Mouse (Mus musculus) cerebellum, adult 2 months (tissue): ENCODE measurements around the gene Pdzd3. TPM values are rescaled to one million over a fixed set of nuclear protein-coding genes. Genes with fewer than 3 reads are reported as not detected.

Experiments
- DNase-seq, 2 experiments: peaks; one replicate each; pipeline ENCODE4 v3.0.0; 2021
- H3K27ac ChIP-seq: fragments of 200-500 bp; 2 replicates; pipeline ENCODE4 v1.5.1; 2012; ENCODE audit warnings: low read length, control low read depth, inconsistent platforms; ENCODE audit not compliant: insufficient read depth
- H3K27me3 ChIP-seq: fragments of 200-500 bp; 2 replicates; pipeline ENCODE4 v1.6.1; 2012; ENCODE audit warnings: inconsistent platforms, mild to moderate bottlenecking, low read length, moderate library complexity; ENCODE audit not compliant: control insufficient read depth, insufficient read depth
- H3K4me1 ChIP-seq: fragments of 200-500 bp; 2 replicates; pipeline ENCODE4 v1.6.1; 2011; ENCODE audit warnings: low read length; ENCODE audit not compliant: control insufficient read depth, insufficient read depth
- H3K4me3 ChIP-seq: fragments of 200-500 bp; replicated peaks from 2 replicates; pipeline ENCODE3; 2011; ENCODE audit warnings: mild to moderate bottlenecking, low read depth, low read length, control low read depth; ENCODE audit not compliant: insufficient read depth
- CTCF ChIP-seq: fragments of 200-500 bp; IDR thresholded peaks from 2 replicates; pipeline ENCODE4 v1.5.1; 2011; ENCODE audit warnings: low read depth, mild to moderate bottlenecking, control low read depth, low read length, moderate library complexity, borderline replicate concordance; ENCODE audit not compliant: insufficient read depth
- POLR2A ChIP-seq: fragments of 200-500 bp; IDR thresholded peaks from 2 replicates; pipeline ENCODE4 v1.6.1; 2011; ENCODE audit warnings: low read length, control low read depth, borderline replicate concordance; ENCODE audit not compliant: insufficient read depth
- WGBS: fragments of 180-500 bp; shearing (Covaris S2); methylation state at CpG from one replicate; pipeline ENCODE4 v1.1.7; 2018; 5-methylcytosine and 5-hydroxymethylcytosine counted together
- polyA plus RNA-seq: library from polyadenylated mRNA; depleted of rRNA; stranded (reverse); fragments of >200 nt; gene quantifications from 2 replicates; pipeline ENCODE4 v1.2.3, GENCODE M21; 2012

Gene Pdzd3
- polyA plus RNA-seq, 1 experiment = 0.08 TPM

- TF ChIP-seq CTCF (no peak), POLR2A (no peak)
- no peak overlapping the region for H3K27ac ChIP-seq
- 76% methylated on average over 8 of the region's 8 CpGs for WGBS
- H3K4me1 ChIP-seq = 0 out of 2 replicates have a peak, but pooled peaks cover 2% of the 10 kb centered on the region
- no peak overlapping the region for H3K4me3 ChIP-seq
- no peak for DNase-seq
- no peaks in the 10 kb centered on the region for H3K27me3 ChIP-seq
These were observed 15.4 kb upstream of the Pdzd3 start for GRCm38 (mm10) chr9:44266478-44267226.

DNA sequence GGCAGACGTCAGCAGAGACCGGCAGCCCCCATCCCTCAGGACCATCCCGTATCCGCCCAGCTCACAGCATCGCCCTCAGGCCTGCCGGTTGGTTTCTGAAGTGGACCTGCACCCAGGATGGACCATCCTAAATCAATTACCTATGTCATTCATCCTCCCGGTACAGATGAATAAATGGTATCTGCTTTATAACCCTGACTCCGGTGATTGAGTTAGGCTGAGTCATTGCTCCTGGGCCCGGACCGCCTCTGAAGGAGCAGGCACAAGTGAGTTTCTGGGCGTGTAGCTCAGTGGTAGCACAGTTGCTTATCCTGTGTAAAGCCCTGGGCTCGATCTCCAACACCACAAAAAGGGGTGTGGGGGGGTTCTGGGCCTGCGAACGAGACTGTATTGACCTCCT is 10.1 kb upstream of the Pdzd3 start:
- no peak overlapping the region for H3K4me3 ChIP-seq
- no peak for TF ChIP-seq POLR2A
- no peak for TF ChIP-seq CTCF
- no peak overlapping the region for H3K27ac ChIP-seq
- H3K4me1 ChIP-seq = no peaks in the 10 kb centered on the region
- WGBS = 87% methylated on average over 14 of the region's 14 CpGs
- DNase-seq = no peak
- no peaks in the 10 kb centered on the region for H3K27me3 ChIP-seq

- no peak for DNase-seq
- Histone ChIP-seq H3K4me3 (no peak overlapping the region), H3K27me3 (no peaks in the 10 kb centered on the region), H3K27ac (no peak overlapping the region), H3K4me1 (no peaks in the 10 kb centered on the region)
- TF ChIP-seq POLR2A = no peak
- no peak for TF ChIP-seq CTCF
- WGBS = 55% methylated on average over 10 of the region's 10 CpGs
These were observed 7.7 kb upstream of the Pdzd3 start for GRCm38 (mm10) chr9:44259014-44259413.

DNA sequence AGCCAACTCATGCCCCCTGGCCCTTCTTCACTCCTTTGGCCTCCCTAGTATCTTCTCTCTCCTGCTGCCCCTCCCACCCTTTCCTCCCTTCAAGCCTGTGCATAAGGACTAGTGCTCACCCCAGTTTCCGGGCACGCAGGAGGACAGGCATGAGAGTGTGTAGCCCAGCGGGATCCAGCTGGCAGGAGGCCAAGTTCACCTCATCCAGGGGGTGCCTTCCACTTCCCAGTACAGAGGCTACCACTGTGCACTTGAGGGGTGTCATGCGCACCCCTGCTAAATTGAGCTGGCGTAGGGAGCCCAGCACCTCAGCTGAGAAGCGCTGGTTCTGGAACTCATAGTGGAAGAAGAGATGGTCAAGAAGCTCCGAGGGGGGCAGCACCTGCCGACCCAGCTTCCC is 4.9 kb upstream of the Pdzd3 start:
- Histone ChIP-seq H3K4me3 (no peak overlapping the region), H3K27me3 (no peaks in the 10 kb centered on the region), H3K4me1 (no peaks in the 10 kb centered on the region), H3K27ac (no peak overlapping the region)
- no peak for DNase-seq
- TF ChIP-seq POLR2A (no peak), CTCF (no peak)
- 66% methylated on average over 8 of the region's 8 CpGs for WGBS

- TF ChIP-seq CTCF = no peak
- no peak for TF ChIP-seq POLR2A
- Histone ChIP-seq H3K4me1 (no peaks in the 10 kb centered on the region), H3K27me3 (no peaks in the 10 kb centered on the region), H3K4me3 (no peak overlapping the region), H3K27ac (no peak overlapping the region)
- no peak for DNase-seq
- 44% methylated on average over 6 of the region's 6 CpGs for WGBS
These were observed 3.9 kb upstream of the Pdzd3 start for GRCm38 (mm10) chr9:44255136-44255521.

DNA sequence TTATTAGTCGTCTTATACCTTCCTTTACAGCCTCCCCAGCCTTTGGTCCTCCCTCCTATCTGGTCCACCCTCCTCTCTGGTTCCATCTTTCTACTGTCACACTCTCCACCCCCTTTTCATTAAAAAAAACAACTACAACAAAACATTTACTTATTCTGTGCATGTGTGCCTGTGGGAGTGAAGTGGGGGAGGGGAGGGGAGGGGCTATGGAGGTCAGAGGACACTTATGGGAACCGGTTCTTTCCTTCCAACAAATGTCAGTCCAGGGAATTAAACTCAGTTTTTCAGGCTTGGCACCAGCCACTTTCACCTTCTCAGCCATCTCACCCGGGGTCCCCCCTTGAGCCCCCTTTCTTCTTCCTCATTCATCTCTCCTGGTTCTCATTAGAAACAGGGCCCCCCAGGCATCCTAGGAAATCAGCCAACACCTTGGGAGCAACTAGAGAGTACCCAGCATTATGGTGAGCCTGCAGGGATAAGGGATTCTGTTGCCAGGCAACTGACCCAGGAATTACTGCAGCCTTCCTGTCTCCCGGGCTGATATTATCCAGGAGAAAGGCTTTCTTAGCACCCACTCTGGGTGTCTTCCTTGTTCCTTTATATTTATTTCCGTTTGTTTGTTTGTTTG is 3.4 kb upstream of the Pdzd3 start:
- no peak for DNase-seq
- H3K4me3 ChIP-seq = no peak overlapping the region
- no peak overlapping the region for H3K27ac ChIP-seq
- 31% methylated on average over 5 of the region's 5 CpGs for WGBS
- H3K27me3 ChIP-seq = no peaks in the 10 kb centered on the region
- TF ChIP-seq CTCF (no peak), POLR2A (no peak)
- no peaks in the 10 kb centered on the region for H3K4me1 ChIP-seq

DNA sequence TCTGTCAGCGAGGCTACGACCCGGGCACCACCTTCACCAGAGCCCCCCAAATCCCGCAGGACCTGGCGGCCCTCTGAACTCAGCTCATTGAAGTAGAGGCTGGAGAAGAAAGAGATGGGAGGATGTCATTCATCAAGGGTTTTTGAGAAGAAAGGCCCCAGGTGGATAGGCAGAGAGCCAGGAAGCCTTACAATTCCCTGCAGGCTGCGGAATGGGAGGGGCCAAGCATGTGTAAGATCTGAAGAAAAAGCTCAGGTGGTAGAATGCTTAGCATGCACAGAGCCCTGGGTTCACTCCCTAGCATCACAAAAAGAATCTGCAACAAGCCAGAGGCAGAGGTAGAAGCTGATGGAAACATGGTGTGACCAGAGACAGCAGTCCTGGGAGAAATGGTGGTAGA is 2.2 kb upstream of the Pdzd3 start:
- no peak for DNase-seq
- Histone ChIP-seq H3K27ac (no peak overlapping the region), H3K27me3 (no peaks in the 10 kb centered on the region), H3K4me1 (no peaks in the 10 kb centered on the region), H3K4me3 (no peak overlapping the region)
- TF ChIP-seq POLR2A = no peak
- no peak for TF ChIP-seq CTCF
- 79% methylated on average over 6 of the region's 6 CpGs for WGBS

DNA sequence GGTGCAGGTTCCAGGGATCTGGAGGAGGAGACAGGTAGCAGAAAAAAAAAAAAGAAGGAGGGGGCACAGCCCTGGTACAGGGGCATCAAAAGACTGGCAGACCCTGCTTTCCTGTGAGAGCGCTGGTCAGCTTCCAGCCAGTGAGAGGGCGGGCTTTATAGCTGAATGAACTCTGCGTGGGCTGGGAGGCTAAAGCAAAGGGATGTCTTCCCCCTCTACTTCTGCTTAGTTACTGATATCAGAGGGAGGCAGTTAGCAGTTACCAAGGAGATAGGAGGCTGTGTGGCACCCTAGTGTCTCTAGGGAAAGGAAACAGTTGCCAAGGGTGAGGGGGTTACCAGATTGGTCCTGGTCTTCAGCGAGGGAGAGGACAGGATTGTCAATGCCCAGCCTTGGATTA is 826 bp downstream of the Pdzd3 start:
- DNase-seq = no peak
- TF ChIP-seq CTCF (no peak), POLR2A (no peak)
- 24% methylated on average over 4 of the region's 4 CpGs for WGBS

More for the DNA sequence above, 826 bp downstream of the Pdzd3 start:
- Histone ChIP-seq H3K27me3 (no peaks in the 10 kb centered on the region), H3K4me1 (no peaks in the 10 kb centered on the region), H3K4me3 (no peak overlapping the region), H3K27ac (no peak overlapping the region)
